Mouse (Mus musculus) heart, adult 2 months (tissue): Measurements from ENCODE around the gene P4hb.

Experiments
- CTCF ChIP-seq: fragments of 200-600 bp; IDR thresholded peaks from 2 replicates; pipeline ENCODE4 v1.8.1; 2022; ENCODE audit warnings: antibody characterized with exemption, mild to moderate bottlenecking, moderate library complexity
- EP300 ChIP-seq: fragments of 200-500 bp; IDR thresholded peaks from 2 replicates; pipeline ENCODE4 v1.6.1; 2011; ENCODE audit warnings: low read depth, low read length, control low read depth; ENCODE audit not compliant: insufficient read depth
- POLR2A ChIP-seq: fragments of 200-500 bp; IDR thresholded peaks from 2 replicates; pipeline ENCODE4 v1.6.1; 2011; ENCODE audit warnings: mild to moderate bottlenecking, low read depth, low read length, control low read depth; ENCODE audit not compliant: insufficient read depth

DNA sequence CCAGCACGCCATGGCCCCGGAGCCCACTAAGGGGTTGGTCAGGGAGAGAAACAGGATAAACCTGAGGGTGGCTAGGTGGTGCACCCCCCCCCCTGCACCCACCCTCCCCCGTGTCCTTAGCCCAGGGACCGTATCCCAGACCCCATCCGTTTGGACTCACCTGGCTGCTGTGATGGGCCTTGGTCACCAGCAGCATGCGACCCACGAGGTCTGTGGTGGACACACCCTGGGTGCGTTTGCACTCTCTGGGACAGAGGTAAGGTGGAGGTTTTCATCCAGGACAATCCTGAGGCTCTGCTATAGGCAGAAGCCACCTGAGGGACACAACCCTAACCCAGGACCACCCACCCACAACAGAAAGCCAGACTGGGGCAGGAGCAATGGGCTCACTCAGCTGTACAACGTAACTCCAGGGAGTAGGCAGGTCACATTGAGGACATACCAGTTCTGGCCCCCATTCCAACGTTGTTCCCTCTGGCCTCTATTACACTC, 40.5 kb upstream of the P4hb start:
- TF ChIP-seq POLR2A (no peak), CTCF (no peak), EP300 (no peak)
